Mouse (Mus musculus) heart, embryonic 14.5 days (tissue): ENCODE results near the gene Muc2. TPM values are rescaled to one million over a fixed set of nuclear protein-coding genes. Genes with fewer than 3 reads are reported as not detected.

Experiments
- ATAC-seq: fragments of 200-750 bp; cut with Nextera tagmentation; 2 replicates; pipeline ENCODE4 v1.8.0; 2017; ENCODE audit warnings: low read depth, moderate TSS enrichment; ENCODE audit not compliant: insufficient number of reproducible peaks, insufficient read depth, low FRiP score
- H3K27ac ChIP-seq, 2 experiments: fragments of 200-500 bp in 1 of 2; fragments of 300-500 bp in 1 of 2; sonication (generic) in 1 of 2; replicated peaks in 1 of 2; 2 replicates each; pipeline ENCODE4 v1.5.1; 2012 to 2014; ENCODE audit warnings: low read depth in 2 of 2, low read length in 2 of 2, control low read depth in 1 of 2, mild to moderate bottlenecking in 1 of 2, mixed read lengths in 1 of 2; ENCODE audit not compliant: control insufficient read depth in 1 of 2, insufficient read depth in 1 of 2
- H3K27me3 ChIP-seq: fragments of 300-500 bp; sonication (generic); 2 replicates; pipeline ENCODE4 v1.6.1; 2014; ENCODE audit warnings: mild to moderate bottlenecking, low read length, control low read depth; ENCODE audit not compliant: control insufficient read depth, insufficient read depth
- H3K36me3 ChIP-seq: fragments of 300-500 bp; sonication (generic); 2 replicates; pipeline ENCODE4 v1.6.1; 2014; ENCODE audit warnings: mild to moderate bottlenecking, control low read depth, low read length, mixed read lengths; ENCODE audit not compliant: control insufficient read depth, insufficient read depth
- H3K4me1 ChIP-seq, 2 experiments: fragments of 200-500 bp in 1 of 2; fragments of 300-500 bp in 1 of 2; sonication (generic) in 1 of 2; 2 replicates each; pipeline ENCODE4 v1.6.1; 2012 to 2014; ENCODE audit warnings: low read length in 2 of 2, control low read depth in 1 of 2, mixed read lengths in 1 of 2; ENCODE audit not compliant: control insufficient read depth in 2 of 2, insufficient read depth in 2 of 2
- H3K4me2 ChIP-seq: fragments of 300-500 bp; sonication (generic); 2 replicates; pipeline ENCODE4 v1.6.1; 2014; ENCODE audit warnings: mild to moderate bottlenecking, low read length
- H3K4me3 ChIP-seq, 2 experiments: fragments of 200-500 bp in 1 of 2; fragments of 300-500 bp in 1 of 2; sonication (generic) in 1 of 2; 2 replicates each; pipeline ENCODE4 v1.5.1; 2012 to 2014; ENCODE audit warnings: low read length in 2 of 2, mild to moderate bottlenecking in 2 of 2, control low read depth in 1 of 2, low read depth in 1 of 2, moderate library complexity in 1 of 2; ENCODE audit not compliant: control insufficient read depth in 1 of 2, insufficient read depth in 1 of 2
- H3K9ac ChIP-seq: fragments of 300-500 bp; sonication (generic); 2 replicates; pipeline ENCODE4 v1.6.1; 2014; ENCODE audit warnings: mild to moderate bottlenecking, low read length
- H3K9me3 ChIP-seq: fragments of 300-500 bp; sonication (generic); 2 replicates; pipeline ENCODE4 v1.6.1; 2016; ENCODE audit warnings: low read length, control low read depth; ENCODE audit not compliant: control insufficient read depth
- WGBS: fragments of 180-500 bp; shearing (Covaris S2); extraction: QIAGEN DNeasy Blood & Tissue Kit; methylation state at CpG from one replicate; pipeline ENCODE4 v1.1.7; 2014; 5-methylcytosine and 5-hydroxymethylcytosine counted together
- polyA plus RNA-seq: library from polyadenylated mRNA; unstranded; fragments of >200 nt; fragmentation: Nextera tagmentation; extraction: Ambion mirVana; gene quantifications from 2 replicates; pipeline ENCODE4 v1.2.1, GENCODE M21; 2014

The Muc2 gene
- polyA plus RNA-seq, 1 experiment from 2014 or later: 0.31 TPM

GRCm38 (mm10) chr7:141758291-141758690, 68.2 kb downstream of the Muc2 start:
- 57% methylated on average over 4 of the region's 4 CpGs for WGBS
- peaks cover 4% of the 10 kb centered on the region; the same call in 1 of the 2 replicates for H3K27me3 ChIP-seq
- H3K4me3 ChIP-seq: no peak overlapping the region
- ATAC-seq: no peak
- no peak overlapping the region for H3K9ac ChIP-seq
- no peaks in the 10 kb centered on the region for H3K4me1 ChIP-seq
- H3K27ac ChIP-seq: no peak overlapping the region
- H3K36me3 ChIP-seq: no peaks in the 10 kb centered on the region
- no peaks in the 10 kb centered on the region for H3K9me3 ChIP-seq
- no peak overlapping the region for H3K4me2 ChIP-seq

DNA sequence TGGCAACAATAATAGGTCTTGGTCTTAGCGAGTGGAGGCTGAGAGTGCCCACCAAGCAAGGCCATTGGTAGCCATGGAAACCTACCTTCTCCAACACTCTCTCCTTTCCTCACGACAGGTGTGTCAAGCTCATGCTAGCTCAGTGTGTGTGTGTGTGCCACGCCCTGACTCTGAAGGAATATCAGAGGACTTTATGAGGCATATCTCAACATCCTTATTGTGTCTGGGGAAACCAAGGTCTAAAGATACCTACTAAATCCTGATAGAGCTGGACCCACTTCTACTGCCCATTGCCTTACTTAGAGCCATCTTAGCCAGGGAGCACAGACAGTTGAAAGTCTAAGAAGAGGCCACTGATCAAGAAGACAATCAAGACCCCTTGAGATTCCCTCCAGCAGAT, 80.4 kb downstream of the Muc2 start:
- Histone ChIP-seq H3K4me3 (no peak overlapping the region), H3K4me1 (peaks cover 7 to 12% of the 10 kb centered on the region in 2 experiments; a peak in 3 of 4 replicates), H3K9ac (no peak overlapping the region), H3K36me3 (no peaks in the 10 kb centered on the region), H3K27me3 (no peaks in the 10 kb centered on the region), H3K9me3 (no peaks in the 10 kb centered on the region), H3K27ac (no peak overlapping the region), H3K4me2 (no peak overlapping the region)
- no peak for ATAC-seq
- WGBS: 82% methylated on average over 3 of the region's 3 CpGs

DNA sequence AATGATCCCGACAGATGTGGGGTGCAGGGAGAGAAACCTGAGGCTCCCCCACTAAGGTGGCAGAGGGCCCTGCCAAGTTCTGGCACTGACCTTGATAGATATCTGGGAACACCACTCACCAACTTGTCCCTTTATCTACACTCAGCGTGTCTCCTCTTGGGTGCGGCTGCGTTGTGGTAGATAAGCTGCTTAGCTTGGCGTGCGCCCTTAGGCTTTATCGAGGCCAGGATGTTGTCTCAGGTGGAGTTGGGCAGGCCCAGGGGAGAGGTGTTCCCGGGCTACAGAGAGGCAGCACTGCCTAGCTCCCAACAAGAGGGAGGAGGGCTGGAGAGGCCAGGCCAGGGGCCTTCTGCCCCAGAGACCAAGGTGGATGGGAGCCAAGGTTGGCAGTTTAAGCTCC, 80.8 kb downstream of the Muc2 start:
- peaks cover 7 to 12% of the 10 kb centered on the region in 2 experiments; a peak in 3 of 4 replicates for H3K4me1 ChIP-seq
- ATAC-seq: no peak
- H3K9me3 ChIP-seq: no peaks in the 10 kb centered on the region
- no peaks in the 10 kb centered on the region for H3K36me3 ChIP-seq
- no peaks in the 10 kb centered on the region for H3K27me3 ChIP-seq
- H3K4me2 ChIP-seq: no peak overlapping the region
- 38% methylated on average over 8 of the region's 8 CpGs for WGBS
- H3K9ac ChIP-seq: no peak overlapping the region
- H3K27ac ChIP-seq: no peak overlapping the region
- no peak overlapping the region for H3K4me3 ChIP-seq

DNA sequence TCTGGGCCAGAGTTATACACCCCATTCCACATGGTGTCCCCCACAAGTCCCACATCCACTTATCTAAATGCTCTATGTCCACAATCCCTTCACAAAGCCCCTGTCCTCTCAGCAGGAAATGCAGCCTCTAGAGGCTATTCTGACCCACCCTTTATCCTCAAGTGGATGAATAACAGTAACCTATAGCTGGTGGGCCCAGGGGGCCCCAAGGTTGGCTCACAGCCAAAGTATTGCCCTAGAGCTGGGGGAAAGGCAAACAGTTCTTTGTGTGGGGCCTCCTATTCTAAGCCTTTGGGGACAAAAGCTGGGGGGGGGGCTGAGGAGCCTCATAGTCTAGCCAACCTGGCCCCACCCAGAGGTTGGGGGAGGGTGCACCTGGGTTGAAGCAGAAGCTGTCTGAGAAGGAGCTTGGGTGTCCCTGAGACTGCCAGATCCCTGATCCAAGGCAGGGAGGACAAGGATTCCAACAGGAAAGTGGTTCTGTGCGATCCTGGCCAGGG, 82.0 kb downstream of the Muc2 start:
- Histone ChIP-seq H3K27me3 (no peaks in the 10 kb centered on the region), H3K9me3 (no peaks in the 10 kb centered on the region), H3K4me1 (peaks cover 7 to 12% of the 10 kb centered on the region in 2 experiments; a peak in 3 of 4 replicates), H3K4me2 (no peak overlapping the region), H3K9ac (no peak overlapping the region), H3K27ac (no peak overlapping the region), H3K4me3 (no peak overlapping the region), H3K36me3 (no peaks in the 10 kb centered on the region)
- WGBS: 47% methylated on average over 1 of the region's 1 CpGs
- ATAC-seq: no peak

- Histone ChIP-seq H3K9ac (no peak overlapping the region), H3K27me3 (peaks cover 5% of the 10 kb centered on the region), H3K9me3 (no peaks in the 10 kb centered on the region), H3K27ac (no peak overlapping the region), H3K4me2 (no peak overlapping the region), H3K36me3 (no peaks in the 10 kb centered on the region), H3K4me1 (peaks cover 7 to 12% of the 10 kb centered on the region in 2 experiments; a peak in 3 of 4 replicates), H3K4me3 (no peak overlapping the region)
- ATAC-seq: no peak
- WGBS: 65% methylated on average over 2 of the region's 2 CpGs
Measured at GRCm38 (mm10) chr7:141774855-141775254, 84.7 kb downstream of the Muc2 start.

DNA sequence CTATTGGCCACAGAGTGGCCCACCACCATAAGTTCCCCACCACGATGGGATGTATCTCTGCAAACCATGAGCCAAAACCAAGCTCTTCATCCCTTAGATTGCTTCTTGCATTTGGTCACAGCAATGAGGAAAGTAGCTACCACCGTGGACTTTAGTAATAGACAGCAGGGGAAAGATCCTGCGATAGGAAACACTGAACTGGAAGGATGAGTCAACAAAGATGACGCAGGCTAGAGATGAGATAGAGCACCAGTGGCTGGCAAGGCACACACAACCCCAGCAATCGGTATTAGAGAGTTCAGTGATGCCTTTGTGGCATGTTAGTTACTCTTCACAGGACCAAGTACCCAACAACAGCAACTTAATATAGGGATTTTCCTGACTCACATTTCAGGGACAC, 86.1 kb downstream of the Muc2 start:
- no peaks in the 10 kb centered on the region for H3K9me3 ChIP-seq
- H3K36me3 ChIP-seq: no peaks in the 10 kb centered on the region
- no peak for ATAC-seq
- no peak overlapping the region for H3K4me2 ChIP-seq
- 77% methylated on average over 5 of the region's 5 CpGs for WGBS
- peaks cover 5% of the 10 kb centered on the region for H3K27me3 ChIP-seq
- no peak overlapping the region for H3K27ac ChIP-seq
- H3K4me3 ChIP-seq: no peak overlapping the region
- no peak overlapping the region for H3K9ac ChIP-seq
- H3K4me1 ChIP-seq: peaks cover 7 to 8% of the 10 kb centered on the region in 2 experiments; a peak in 3 of 4 replicates

DNA sequence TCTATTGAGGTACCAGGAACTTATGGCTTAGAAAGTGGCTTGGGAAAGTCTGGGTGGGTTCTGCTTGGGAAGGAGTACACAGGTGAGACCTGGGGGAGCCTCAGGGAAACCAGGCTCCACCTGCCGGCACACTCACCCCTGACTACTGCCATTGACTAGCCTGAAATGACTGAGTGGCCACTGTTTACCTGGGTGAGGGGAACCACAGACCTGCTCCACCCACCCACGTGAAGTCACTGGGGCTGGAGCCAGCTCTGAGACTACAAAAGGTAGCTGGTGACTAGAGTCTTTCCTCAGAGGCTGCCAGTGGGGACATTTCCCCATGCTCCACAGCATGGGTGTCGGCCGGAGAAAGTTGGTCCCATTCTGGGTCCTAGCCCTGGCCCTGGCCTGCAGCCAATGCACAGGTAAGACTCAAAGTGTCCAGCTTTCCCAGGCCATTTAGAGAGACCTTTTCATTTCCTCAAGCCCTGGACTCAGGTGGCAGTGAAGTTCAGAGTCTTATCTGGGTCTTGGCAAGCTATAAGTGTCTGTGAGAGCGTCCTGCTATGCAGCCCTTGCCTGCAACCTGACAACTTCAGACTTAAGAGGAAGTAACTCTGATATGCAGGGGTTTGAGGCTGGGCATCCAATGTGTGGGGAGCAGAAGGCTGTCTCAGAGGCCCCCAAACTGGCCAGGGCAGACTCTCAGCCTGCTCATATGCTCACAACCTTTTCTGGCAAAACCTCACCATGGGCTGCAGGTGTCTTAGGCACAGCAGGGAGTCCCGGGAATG, 98.7 kb downstream of the Muc2 start, which contains the start of gene Muc5ac:
Gene Muc5ac, plus strand, starts transcription at position 296 of the 776 bp plus-strand sequence.
- Histone ChIP-seq H3K4me2 (no peak within 1 kb of the TSS), H3K9me3 (no peaks in the 10 kb centered on the region), H3K4me1 (no peaks in the 10 kb centered on the region), H3K27me3 (no peaks in the 10 kb centered on the region), H3K4me3 (no peak within 1 kb of the TSS), H3K9ac (no peak within 1 kb of the TSS), H3K36me3 (no peaks in the 10 kb centered on the region), H3K27ac (no peak within 1 kb of the TSS)
- 72% methylated on average over 6 of the region's 6 CpGs for WGBS
- ATAC-seq: no peak
